Mouse (Mus musculus) liver, embryonic 12.5 days (tissue): ENCODE data around the gene AI597479. TPM values are rescaled to one million over a fixed set of nuclear protein-coding genes. Genes with fewer than 3 reads are reported as not detected.

Experiments
- ATAC-seq: fragments of 200-750 bp; cut with Nextera tagmentation; 2 replicates; pipeline ENCODE4 v1.8.0; 2017; ENCODE audit warnings: moderate number of reproducible peaks, mild to moderate bottlenecking, moderate library complexity
- H3K27ac ChIP-seq: fragments of 300-500 bp; sonication (generic); 2 replicates; pipeline ENCODE4 v1.5.1; 2016; ENCODE audit warnings: mild to moderate bottlenecking
- H3K27me3 ChIP-seq: fragments of 300-500 bp; sonication (generic); replicated peaks from 2 replicates; pipeline ENCODE4 v1.6.1; 2016; ENCODE audit warnings: mild to moderate bottlenecking, moderate library complexity
- H3K36me3 ChIP-seq: fragments of 300-500 bp; sonication (generic); 2 replicates; pipeline ENCODE4 v1.6.1; 2016; ENCODE audit warnings: mild to moderate bottlenecking, moderate library complexity
- H3K4me1 ChIP-seq: fragments of 300-500 bp; sonication (generic); 2 replicates; pipeline ENCODE4 v1.6.1; 2016
- H3K4me2 ChIP-seq: fragments of 300-500 bp; sonication (generic); 2 replicates; pipeline ENCODE4 v1.6.1; 2016; ENCODE audit warnings: mild to moderate bottlenecking, moderate library complexity
- H3K4me3 ChIP-seq: fragments of 300-500 bp; sonication (generic); 2 replicates; pipeline ENCODE4 v1.5.1; 2016; ENCODE audit warnings: mild to moderate bottlenecking, moderate library complexity
- H3K9ac ChIP-seq: fragments of 300-500 bp; sonication (generic); 2 replicates; pipeline ENCODE4 v1.6.1; 2016; ENCODE audit warnings: mild to moderate bottlenecking, moderate library complexity
- H3K9me3 ChIP-seq: fragments of 300-500 bp; sonication (generic); replicated peaks from 2 replicates; pipeline ENCODE4 v1.6.1; 2016; ENCODE audit warnings: mild to moderate bottlenecking, moderate library complexity
- WGBS: fragments of 180-500 bp; shearing (Covaris S2); methylation state at CpG from one replicate; pipeline ENCODE4 v1.1.7; 2016; ENCODE audit not compliant: insufficient replicate concordance; 5-methylcytosine and 5-hydroxymethylcytosine counted together
- polyA plus RNA-seq: library from polyadenylated mRNA; unstranded; fragments of >200 nt; fragmentation: Nextera tagmentation; extraction: Ambion mirVana; gene quantifications from 2 replicates; pipeline ENCODE4 v1.2.1, GENCODE M21; 2016

Gene AI597479
- polyA plus RNA-seq, 1 experiment from 2014 or later: 14.2 TPM

DNA sequence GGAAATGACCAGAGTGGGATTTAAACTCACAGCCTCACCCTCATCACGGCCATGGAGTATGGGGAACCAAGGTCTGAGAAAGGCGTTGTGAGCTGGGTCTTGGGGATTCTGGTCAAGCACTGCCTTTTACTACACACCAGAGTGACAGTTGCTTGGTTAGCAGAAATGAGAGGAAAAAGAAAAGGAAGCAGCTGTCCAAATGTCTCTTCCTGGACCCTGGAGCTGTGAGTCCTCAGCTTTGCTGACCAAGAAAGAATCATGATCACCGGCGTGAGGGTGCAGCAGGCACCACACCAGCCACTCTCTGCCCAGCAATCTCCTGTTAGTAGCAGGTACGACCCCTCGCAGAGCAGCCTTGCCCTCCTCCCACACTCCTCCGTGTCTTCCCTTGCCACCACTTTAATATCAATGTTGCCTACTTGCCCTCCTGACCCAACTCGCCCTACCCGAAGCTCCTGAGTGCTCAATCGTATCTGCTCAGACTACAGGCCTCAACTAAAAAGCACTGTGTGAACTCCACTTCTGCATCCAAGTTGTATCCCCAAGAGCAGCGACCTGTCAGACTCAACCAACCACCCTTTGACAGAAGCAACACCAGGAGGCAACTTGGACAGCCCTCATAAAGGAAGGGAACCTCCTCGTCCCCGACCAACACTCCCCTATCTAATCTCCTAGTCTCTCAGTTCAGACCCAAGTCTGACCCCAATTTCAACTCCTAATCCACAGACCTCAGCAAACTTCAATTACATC, 7.0 kb upstream of the AI597479 start:
- Histone ChIP-seq H3K27me3 (no peaks in the 10 kb centered on the region), H3K27ac (peak overlapping the region; percentile 75; the same call in 1 of the 2 replicates), H3K9me3 (no peaks in the 10 kb centered on the region), H3K4me2 (peak overlapping the region; percentile 97), H3K4me3 (peak overlapping the region; percentile 88), H3K9ac (peak overlapping the region; percentile 93), H3K4me1 (peaks cover 20% of the 10 kb centered on the region), H3K36me3 (no peaks in the 10 kb centered on the region)
- 25% methylated on average over 13 of the region's 13 CpGs for WGBS
- ATAC-seq: peak; percentile 13

DNA sequence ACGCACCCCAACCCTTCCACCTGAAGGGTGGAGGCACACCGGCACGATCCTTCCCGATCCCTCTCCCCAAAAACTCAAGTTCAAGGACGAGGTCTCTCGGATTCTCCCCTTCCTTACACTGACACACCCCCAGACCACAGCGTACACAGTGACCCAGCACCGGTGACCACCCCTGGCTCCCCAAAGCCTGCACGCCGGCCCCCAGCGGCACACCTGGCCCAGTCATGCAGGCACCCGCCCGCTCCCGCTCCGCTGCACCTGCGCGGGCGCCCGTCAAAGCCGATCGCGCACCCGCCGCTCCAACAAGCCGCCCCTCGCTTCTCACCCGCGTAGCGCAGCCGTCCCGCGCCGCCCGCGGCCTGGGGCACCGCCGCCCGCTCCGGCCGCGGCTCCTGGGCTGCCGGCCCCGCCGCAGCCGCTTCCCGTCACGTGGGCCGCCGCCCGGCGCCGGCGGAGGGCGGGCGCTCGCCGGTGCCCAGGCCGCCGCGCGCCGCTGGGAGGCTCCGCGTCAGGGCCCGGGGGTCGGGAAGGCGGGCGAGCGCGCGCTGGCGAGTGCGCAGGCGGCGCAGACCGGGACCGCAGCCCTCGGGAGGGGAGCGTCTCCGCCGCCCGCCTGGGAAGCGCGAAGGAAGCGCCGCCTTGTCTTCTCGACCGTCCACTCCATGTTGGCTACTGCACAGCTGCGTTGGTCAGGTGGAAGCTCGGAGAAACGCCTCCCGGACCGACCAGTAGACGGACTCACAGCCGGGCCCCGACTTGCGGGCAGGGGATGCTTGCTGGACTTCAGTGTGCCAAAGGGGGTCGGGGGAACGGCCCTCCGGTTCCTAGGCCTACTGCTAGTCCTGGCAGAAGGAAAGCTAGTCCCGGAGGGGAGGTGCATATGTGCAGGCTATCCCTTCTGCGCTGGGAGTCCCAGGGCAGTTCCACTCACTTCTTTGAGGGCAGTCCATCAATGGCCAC, 6.2 kb upstream of the AI597479 start:
- WGBS: under 1% methylated on average over 88 of the region's 102 CpGs
- peak overlapping the region; percentile 88 for H3K4me3 ChIP-seq

DNA sequence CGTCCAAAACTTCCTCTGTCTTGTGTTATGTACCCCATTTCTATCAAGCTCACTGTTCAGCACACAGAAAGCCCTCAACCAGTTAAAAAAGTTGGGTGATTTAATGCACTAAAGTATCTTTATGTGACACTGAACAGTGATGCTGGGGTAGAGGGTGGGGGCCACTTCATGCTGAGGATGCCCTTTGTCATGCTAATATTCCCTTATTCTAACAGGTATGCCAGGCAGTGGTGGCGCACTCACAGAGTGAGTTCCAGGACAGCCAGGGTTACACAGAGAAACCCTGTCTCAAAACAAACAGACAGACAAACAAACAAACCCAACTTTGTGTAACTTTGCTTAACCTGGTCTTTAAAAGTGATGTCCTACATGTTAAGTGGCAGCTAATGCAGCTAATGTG, 4.3 kb upstream of the AI597479 start:
- Histone ChIP-seq H3K36me3 (no peaks in the 10 kb centered on the region), H3K9ac (no peak overlapping the region), H3K4me3 (no peak overlapping the region), H3K9me3 (no peaks in the 10 kb centered on the region), H3K27me3 (no peaks in the 10 kb centered on the region), H3K4me1 (peaks cover 30% of the 10 kb centered on the region), H3K27ac (no peak overlapping the region), H3K4me2 (no peak overlapping the region)
- ATAC-seq: no peak
- 83% methylated on average over 2 of the region's 2 CpGs for WGBS

More for the DNA sequence above, 6.2 kb upstream of the AI597479 start:
- peak; percentile 88 for ATAC-seq
- peak overlapping the region; percentile 93 for H3K9ac ChIP-seq
- H3K27ac ChIP-seq: peak overlapping the region; percentile 75
- H3K9me3 ChIP-seq: no peaks in the 10 kb centered on the region
- peaks cover 25% of the 10 kb centered on the region for H3K4me1 ChIP-seq
- no peaks in the 10 kb centered on the region for H3K27me3 ChIP-seq
- no peaks in the 10 kb centered on the region for H3K36me3 ChIP-seq
- peak overlapping the region; percentile 97 for H3K4me2 ChIP-seq

DNA sequence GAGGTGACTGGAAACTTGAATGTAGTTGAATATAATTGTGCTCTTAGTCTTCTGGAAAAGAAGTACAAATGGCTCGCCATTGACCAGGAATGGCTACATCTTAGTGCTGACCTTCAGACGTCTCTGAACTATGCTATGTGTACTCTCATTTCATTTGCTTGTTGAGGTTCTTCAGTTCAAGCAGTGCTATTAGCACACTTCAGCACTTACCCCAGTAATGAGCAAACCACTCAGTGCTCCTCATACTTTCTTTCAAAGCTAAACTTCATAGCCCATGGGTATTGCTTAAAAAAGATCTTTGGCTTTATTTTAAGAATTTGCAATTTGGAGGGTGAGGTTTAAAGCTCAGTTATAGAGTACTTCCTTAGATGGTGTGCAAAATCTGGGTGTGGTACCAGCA, 10.2 kb downstream of the AI597479 start:
- 64% methylated on average over 2 of the region's 2 CpGs for WGBS
- ATAC-seq: no peak
- H3K36me3 ChIP-seq: peaks cover 63% of the 10 kb centered on the region

DNA sequence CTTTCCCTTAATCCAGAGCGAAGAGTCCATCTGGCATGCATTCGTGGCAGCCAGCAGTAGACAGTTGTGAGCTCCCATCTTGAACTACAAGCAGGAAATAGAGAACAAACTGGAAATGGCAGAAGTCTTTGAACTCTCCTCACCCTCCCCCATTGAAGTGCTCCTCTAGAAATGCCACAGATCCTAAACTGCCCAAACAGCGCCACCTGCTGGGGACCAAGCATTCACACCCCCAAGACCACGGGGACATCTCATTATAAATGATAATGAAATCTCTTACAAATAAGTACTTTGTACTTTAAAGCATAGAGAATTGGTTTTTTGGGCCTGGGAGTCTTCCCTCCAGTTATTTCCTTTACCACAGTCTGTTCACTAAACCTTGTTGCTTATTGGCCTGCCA, 12.0 kb downstream of the AI597479 start:
- Histone ChIP-seq H3K9ac (no peak overlapping the region), H3K4me1 (peaks cover 7% of the 10 kb centered on the region), H3K4me2 (no peak overlapping the region), H3K4me3 (no peak overlapping the region), H3K27ac (no peak overlapping the region), H3K9me3 (no peaks in the 10 kb centered on the region), H3K36me3 (peaks cover 73% of the 10 kb centered on the region), H3K27me3 (no peaks in the 10 kb centered on the region)
- WGBS: 39% methylated on average over 4 of the region's 4 CpGs
- no peak for ATAC-seq

More for the DNA sequence above, 10.2 kb downstream of the AI597479 start:
- H3K4me3 ChIP-seq: no peak overlapping the region
- H3K9me3 ChIP-seq: no peaks in the 10 kb centered on the region
- H3K27ac ChIP-seq: no peak overlapping the region
- H3K27me3 ChIP-seq: no peaks in the 10 kb centered on the region
- no peak overlapping the region for H3K9ac ChIP-seq
- peaks cover 3% of the 10 kb centered on the region for H3K4me1 ChIP-seq
- no peak overlapping the region for H3K4me2 ChIP-seq

DNA sequence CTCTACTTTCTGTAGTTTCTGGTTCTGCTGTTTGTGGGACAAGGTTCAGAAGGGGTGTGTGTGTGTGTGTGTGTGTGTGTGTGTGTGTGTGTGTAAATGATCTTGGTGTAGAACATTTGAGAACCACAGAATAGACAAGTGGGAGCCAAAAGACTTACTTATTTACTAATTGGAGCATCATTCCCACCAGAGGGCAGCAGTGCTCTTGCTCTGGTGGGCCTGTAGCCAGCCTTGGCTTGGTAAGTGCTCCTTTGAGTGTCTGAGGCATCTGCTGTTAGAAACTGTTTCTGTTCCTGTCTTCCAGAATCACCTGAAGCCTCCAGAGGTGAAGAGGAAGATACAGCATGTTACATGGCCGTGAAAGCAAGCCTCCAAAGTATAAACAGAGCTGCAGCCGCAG, 14.4 kb downstream of the AI597479 start:
- Histone ChIP-seq H3K9me3 (no peaks in the 10 kb centered on the region), H3K9ac (no peak overlapping the region), H3K4me1 (peaks cover 7% of the 10 kb centered on the region), H3K27me3 (no peaks in the 10 kb centered on the region), H3K36me3 (peaks cover 76% of the 10 kb centered on the region), H3K27ac (no peak overlapping the region), H3K4me2 (no peak overlapping the region), H3K4me3 (no peak overlapping the region)
- ATAC-seq: no peak
- 86% methylated on average over 2 of the region's 2 CpGs for WGBS

DNA sequence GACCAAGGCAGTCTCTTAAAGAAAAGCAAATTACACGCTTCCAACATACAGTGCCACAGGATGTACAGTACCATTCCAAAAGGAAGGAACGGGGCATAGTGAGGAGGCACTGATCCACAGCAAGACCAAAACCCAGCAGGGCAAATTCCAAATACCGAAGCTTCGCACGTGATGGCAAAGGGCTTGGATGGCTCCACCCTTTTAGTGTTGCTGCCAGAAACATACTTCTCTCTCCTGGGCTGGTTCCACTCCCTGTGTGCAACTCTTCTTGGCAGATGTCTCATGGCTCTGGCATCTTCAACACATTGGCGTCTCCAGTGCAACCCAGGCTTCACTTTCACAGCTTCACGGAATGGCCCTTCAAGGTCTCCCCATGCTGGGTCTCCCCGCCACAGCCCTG, 18.9 kb downstream of the AI597479 start:
- Histone ChIP-seq H3K4me2 (no peak overlapping the region), H3K27me3 (no peaks in the 10 kb centered on the region), H3K9ac (no peak overlapping the region), H3K4me3 (no peak overlapping the region), H3K27ac (no peak overlapping the region), H3K9me3 (no peaks in the 10 kb centered on the region), H3K36me3 (peaks cover 65% of the 10 kb centered on the region), H3K4me1 (peaks cover 7% of the 10 kb centered on the region)
- no peak for ATAC-seq
- 84% methylated on average over 8 of the region's 8 CpGs for WGBS

DNA sequence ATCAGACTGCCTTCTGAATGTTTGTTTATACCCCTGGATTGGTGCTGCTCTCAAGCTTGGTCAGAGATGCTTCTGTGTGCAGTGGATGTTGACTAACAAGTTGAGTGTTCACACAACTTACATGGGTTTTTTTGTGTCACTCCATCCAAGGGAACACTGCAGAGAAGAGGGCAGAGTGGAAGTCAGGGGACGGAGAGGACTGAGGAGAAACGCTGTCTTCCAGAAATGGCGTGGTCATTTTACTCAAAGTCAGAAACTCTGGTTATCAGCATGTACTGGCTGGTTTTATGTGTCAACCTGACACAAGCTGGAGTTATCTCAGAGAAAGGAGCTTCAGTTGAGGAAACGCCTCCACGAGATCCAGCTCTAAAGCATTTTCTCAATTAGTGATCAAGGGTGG, 22.4 kb downstream of the AI597479 start:
- WGBS: 69% methylated on average over 5 of the region's 5 CpGs
- H3K9ac ChIP-seq: no peak overlapping the region

DNA sequence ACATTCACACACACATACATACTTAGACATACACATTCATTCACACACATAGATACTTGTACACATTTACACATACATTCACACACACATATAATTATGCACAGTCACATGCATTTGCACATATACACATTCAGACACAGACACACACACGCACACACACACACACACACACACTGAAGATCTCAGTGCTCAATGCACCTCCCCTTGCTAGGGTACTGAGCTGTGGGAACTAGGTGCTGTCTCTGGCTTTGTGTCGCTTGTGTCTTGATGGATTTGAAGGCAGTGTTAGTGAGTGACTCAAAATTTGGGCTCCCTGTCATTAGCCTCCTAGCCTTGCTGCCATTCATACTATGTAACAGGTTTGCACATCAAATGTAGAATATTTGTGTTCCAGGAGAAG, 24.1 kb downstream of the AI597479 start:
- peaks cover 19% of the 10 kb centered on the region for H3K36me3 ChIP-seq
- no peak overlapping the region for H3K27ac ChIP-seq
- no peak for ATAC-seq
- H3K4me1 ChIP-seq: no peaks in the 10 kb centered on the region
- no peak overlapping the region for H3K4me3 ChIP-seq
- WGBS: 76% methylated on average over 2 of the region's 2 CpGs
- no peaks in the 10 kb centered on the region for H3K9me3 ChIP-seq
- H3K9ac ChIP-seq: no peak overlapping the region
- no peaks in the 10 kb centered on the region for H3K27me3 ChIP-seq
- no peak overlapping the region for H3K4me2 ChIP-seq

More for the DNA sequence above, 22.4 kb downstream of the AI597479 start:
- Histone ChIP-seq H3K4me3 (no peak overlapping the region), H3K9me3 (no peaks in the 10 kb centered on the region), H3K36me3 (peaks cover 35% of the 10 kb centered on the region), H3K4me2 (no peak overlapping the region), H3K4me1 (no peaks in the 10 kb centered on the region), H3K27me3 (no peaks in the 10 kb centered on the region), H3K27ac (no peak overlapping the region)
- no peak for ATAC-seq

DNA sequence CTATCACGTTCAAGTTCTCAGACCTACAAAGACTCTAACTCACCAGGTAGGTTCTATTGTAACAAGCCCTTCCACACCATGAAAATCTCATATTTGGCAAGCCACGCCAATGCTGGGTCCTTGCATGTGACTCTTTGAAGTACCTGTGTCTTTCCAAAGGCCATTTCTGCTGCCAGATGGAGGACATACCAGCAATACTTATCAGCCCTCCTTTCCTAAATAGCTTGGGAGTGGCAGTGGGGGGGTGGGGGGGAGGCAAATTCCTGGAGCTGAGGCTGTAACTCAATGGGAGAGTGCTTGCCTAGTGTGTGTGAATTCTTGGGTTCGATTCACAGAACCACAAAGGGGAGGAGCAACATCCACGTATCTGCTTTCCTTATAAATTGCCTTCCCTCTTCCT, 26.2 kb downstream of the AI597479 start:
- Histone ChIP-seq H3K4me3 (no peak overlapping the region), H3K36me3 (peaks cover 11% of the 10 kb centered on the region; the same call in 1 of the 2 replicates), H3K9ac (no peak overlapping the region), H3K27me3 (no peaks in the 10 kb centered on the region), H3K4me2 (no peak overlapping the region), H3K9me3 (no peaks in the 10 kb centered on the region), H3K27ac (no peak overlapping the region), H3K4me1 (no peaks in the 10 kb centered on the region)
- 49% methylated on average over 4 of the region's 4 CpGs for WGBS
- no peak for ATAC-seq

DNA sequence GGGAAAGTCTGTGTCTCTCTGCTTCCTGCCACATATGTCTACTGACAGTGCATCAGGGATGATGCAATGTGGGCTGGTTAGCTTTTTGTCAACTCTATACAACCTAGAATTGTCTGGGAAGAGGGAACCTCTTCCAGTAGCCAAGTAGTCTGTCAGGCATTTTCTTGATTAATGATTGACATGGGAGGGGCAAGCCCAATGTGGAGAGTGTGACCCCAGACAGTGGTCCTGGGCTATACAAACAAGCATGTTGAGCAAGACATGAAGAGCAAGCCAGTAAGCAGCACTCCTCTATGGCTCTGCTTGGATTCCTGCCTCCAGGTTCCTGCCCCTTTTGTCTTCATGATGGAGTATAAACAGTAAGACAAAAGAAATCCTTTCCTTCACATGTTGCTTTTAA, 28.7 kb downstream of the AI597479 start:
- Histone ChIP-seq H3K36me3 (peaks cover 5% of the 10 kb centered on the region; the same call in 1 of the 2 replicates), H3K4me3 (no peak overlapping the region), H3K4me1 (no peaks in the 10 kb centered on the region), H3K27me3 (no peaks in the 10 kb centered on the region), H3K4me2 (no peak overlapping the region), H3K9ac (no peak overlapping the region), H3K9me3 (no peaks in the 10 kb centered on the region), H3K27ac (no peak overlapping the region)
- no peak for ATAC-seq
